Mouse (Mus musculus): Measurements from ENCODE around the gene Gm3285. TPM values are rescaled to one million over a fixed set of nuclear protein-coding genes. Genes with fewer than 3 reads are reported as not detected.
A peak's percentile ranks its signal among the peaks of the same experiment; 100 is the strongest.

Gene Gm3285
- total and polyA plus RNA-seq, 2 experiments from 2014 or later, result not detected

DNA sequence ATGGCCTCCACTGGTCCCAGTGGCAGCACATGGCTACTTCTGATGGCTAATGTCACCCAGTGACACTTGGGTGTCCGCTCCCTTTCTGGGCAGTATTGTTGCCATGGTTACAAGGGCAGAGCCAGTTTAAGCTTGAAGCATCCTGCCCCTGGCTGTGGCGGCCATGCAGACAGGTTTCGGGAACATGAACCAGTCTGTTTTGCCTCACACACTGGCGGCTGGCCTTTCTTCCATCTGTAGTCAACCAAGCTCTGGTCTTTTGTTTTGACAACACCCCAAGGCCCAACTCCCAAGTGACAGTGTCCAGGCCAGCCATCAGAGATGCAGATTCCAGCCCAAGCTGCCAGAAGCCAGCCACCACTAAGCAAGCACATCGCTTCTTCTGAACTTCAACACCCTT is 33.8 kb downstream of the Gm3285 start:
- no peaks in the 10 kb centered on the region for H3K36me3 ChIP-seq (ENCODE audit: insufficient read depth, low read length)
- ATAC-seq (peak; percentile 28; the same call in 1 of the 2 replicates), DNase-seq (ENCODE audit: low spot score) (peak; percentile 26)
- H3K4me1 ChIP-seq (ENCODE audit: insufficient read depth, low read length), result no peaks in the 10 kb centered on the region
- no peak overlapping the region for H3K4me3 ChIP-seq (ENCODE audit: low read length)
- no peak overlapping the region for H3K9ac ChIP-seq (replicated peaks; ENCODE audit: low read length)
- no peak overlapping the region for H3K4me2 ChIP-seq (ENCODE audit: low read depth, low read length)
- no peaks in the 10 kb centered on the region for H3K9me3 ChIP-seq (ENCODE audit: low read length)
- WGBS, result 52% methylated on average over 5 of the region's 5 CpGs
- H3K27ac ChIP-seq, result peak overlapping the region; percentile 26; the same call in 1 of the 2 replicates
- no peaks in the 10 kb centered on the region for H3K27me3 ChIP-seq (ENCODE audit: insufficient read depth, low read length)
- peak; percentile 25 for TF ChIP-seq CTCF (IDR thresholded peaks at IDR 0.05; ENCODE audit: low read depth)

DNA sequence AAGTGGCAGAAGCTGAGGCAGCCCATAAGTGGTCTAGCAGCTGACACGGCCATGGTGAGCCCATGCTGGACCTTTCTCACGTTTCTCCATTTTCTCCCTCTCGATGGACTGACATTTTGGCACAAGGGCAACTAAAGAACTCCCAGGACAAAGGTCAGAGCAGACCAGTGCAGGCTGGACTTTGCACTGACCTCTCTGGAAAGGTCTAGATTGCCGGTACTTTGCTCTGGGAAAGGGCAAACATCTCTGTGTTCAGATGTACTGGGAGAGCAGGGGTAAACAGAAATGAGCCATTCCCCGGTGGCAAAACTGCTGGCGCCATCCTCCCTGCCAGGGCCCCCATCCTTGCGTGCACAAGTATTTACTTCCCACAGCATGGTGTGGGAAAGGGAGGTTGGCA is 38.4 kb downstream of the Gm3285 start:
- WGBS, result 66% methylated on average over 7 of the region's 7 CpGs
- no peak for DNase-seq (ENCODE audit: low spot score)
- no peak for TF ChIP-seq CTCF (IDR thresholded peaks at IDR 0.05; ENCODE audit: low read depth)
- H3K36me3 ChIP-seq (ENCODE audit: insufficient read depth, low read length), result no peaks in the 10 kb centered on the region
- H3K27ac ChIP-seq, result no peak overlapping the region
- ATAC-seq, result no peak
- no peak overlapping the region for H3K4me3 ChIP-seq (ENCODE audit: low read length)
- no peaks in the 10 kb centered on the region for H3K9me3 ChIP-seq (ENCODE audit: low read length)
- H3K4me1 ChIP-seq (ENCODE audit: insufficient read depth, low read length), result peaks cover 7% of the 10 kb centered on the region
- no peak overlapping the region for H3K4me2 ChIP-seq (ENCODE audit: low read depth, low read length)
- H3K9ac ChIP-seq (replicated peaks; ENCODE audit: low read length), result no peak overlapping the region
- H3K27me3 ChIP-seq (ENCODE audit: insufficient read depth, low read length), result no peaks in the 10 kb centered on the region

DNA sequence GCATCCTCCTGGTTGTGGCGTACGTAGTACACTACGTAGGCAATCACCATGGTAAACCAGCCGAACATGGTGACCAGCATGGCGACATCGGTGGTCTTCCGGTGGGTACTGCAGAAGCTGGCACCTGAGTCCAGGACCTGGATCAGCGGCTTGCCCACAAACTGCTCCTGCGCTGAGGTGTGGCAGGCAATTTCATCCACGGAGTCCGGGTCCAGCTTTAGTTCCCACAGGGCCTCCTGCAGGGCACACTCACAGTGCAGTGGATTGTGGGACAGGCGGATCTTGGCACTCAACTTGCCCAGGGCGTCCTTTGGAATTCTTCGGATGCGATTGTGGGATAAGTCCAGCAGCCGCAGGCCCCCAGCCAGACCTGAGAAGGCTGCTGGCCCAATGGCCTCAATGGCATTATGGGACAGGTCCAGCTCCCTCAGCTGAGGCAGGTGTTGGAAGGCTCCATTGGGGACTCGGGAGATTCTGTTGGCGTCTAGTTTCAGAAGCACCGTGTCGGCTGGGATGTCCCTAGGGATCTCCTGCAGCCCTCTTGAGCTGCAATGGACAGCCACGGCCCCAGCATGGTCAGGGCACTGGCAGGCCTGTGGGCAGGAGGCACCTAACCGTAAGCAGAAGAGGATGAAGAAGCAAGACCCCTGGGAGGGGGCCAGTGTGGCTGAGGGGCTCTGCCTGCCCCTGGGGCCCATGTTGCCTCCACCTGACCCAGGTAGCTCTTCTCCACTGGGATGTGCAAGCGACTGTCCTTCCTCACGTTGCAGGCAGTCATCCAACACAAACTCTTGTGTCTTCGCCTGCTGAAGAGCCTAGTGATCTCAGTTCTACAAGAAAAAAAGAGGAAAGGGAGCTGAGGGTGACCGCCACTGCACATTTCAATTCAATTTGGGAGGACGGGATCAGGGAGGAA is 39.4 kb downstream of the Gm3285 start:
- no peak for DNase-seq (ENCODE audit: low spot score)
- Histone ChIP-seq H3K4me3 (ENCODE audit: low read length) (peak overlapping the region; percentile 65), H3K27me3 (ENCODE audit: insufficient read depth, low read length) (no peaks in the 10 kb centered on the region), H3K9me3 (ENCODE audit: low read length) (no peaks in the 10 kb centered on the region), H3K9ac (replicated peaks; ENCODE audit: low read length) (peak overlapping the region; percentile 75; the same call in 1 of the 2 replicates), H3K4me2 (ENCODE audit: low read depth, low read length) (peak overlapping the region; percentile 63), H3K36me3 (ENCODE audit: insufficient read depth, low read length) (no peaks in the 10 kb centered on the region), H3K27ac (peak overlapping the region; percentile 75), H3K4me1 (ENCODE audit: insufficient read depth, low read length) (peaks cover 7% of the 10 kb centered on the region)
- WGBS, result 79% methylated on average over 27 of the region's 27 CpGs
- no peak for TF ChIP-seq CTCF (IDR thresholded peaks at IDR 0.05; ENCODE audit: low read depth)
- no peak for ATAC-seq

DNA sequence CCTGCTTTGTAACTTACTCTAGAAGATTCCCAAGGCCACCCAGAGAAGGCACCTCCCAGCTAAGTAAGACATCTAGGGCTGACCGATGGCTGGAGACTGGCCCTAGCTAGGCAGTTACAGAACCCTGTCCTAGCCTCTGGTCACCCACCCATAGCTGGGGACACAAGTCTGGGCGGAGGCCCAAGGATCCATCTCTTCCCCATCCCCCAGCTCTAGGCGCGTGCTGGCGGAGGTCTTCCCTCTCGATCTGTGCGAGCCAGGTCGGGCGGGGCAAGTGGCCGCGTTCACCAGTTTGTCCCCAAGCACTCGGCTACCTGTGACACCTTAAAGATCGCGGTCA is 40.1 kb downstream of the Gm3285 start:
- under 1% methylated on average over 14 of the region's 14 CpGs for WGBS

DNA sequence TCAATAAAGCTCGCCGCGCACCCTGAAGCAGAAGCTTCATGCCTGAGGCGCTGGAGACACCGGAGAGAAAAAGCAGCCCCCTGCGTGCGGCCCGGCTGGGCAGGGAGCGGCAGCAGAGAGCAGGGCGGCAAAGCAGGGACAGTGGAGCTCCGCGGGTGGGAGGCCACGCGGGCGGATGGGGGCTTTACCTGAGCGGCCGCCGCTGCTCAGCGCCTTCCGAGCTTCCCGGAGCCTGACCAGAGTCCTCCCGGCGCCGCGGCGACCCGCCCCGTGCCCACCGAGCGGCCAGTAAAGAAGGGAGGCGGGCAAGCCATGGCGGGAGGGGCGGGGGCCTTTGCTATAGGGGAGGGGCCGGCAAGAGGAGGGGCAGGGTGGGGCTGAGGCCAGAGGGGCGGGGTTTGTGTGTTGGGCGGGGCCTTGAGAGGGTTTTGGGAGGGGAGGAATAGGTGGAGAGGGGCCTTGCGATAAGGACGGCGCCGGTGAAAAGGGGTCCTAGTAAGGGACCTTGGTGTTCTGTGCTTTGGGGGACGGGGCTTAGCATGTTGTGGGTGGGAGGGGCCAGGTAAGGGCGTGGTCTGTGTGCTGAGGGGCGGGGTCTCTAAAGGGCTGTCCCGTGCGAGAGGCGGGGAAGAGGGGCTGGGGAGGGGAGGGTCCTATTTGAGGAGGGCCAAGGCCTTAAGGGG is 40.6 kb downstream of the Gm3285 start, which contains the start of gene Lrrc3:
Gene Lrrc3 (minus strand): TSS at position 326 of the 683 bp plus-strand sequence.
- H3K4me2 ChIP-seq (ENCODE audit: low read depth, low read length), result peak within 1 kb of the TSS; percentile 63
- TF ChIP-seq CTCF (IDR thresholded peaks at IDR 0.05; ENCODE audit: low read depth), result peak; percentile 51
- peak; percentile 75 for DNase-seq (ENCODE audit: low spot score)
- H3K9ac ChIP-seq (replicated peaks; ENCODE audit: low read length), result peak within 1 kb of the TSS; percentile 75
- no peaks in the 10 kb centered on the region for H3K9me3 ChIP-seq (ENCODE audit: low read length)
- H3K36me3 ChIP-seq (ENCODE audit: insufficient read depth, low read length), result no peaks in the 10 kb centered on the region
- no peaks in the 10 kb centered on the region for H3K27me3 ChIP-seq (ENCODE audit: insufficient read depth, low read length)
- H3K4me3 ChIP-seq (ENCODE audit: low read length), result peak within 1 kb of the TSS; percentile 65
- H3K27ac ChIP-seq, result peak within 1 kb of the TSS; percentile 75
- WGBS, result under 1% methylated on average over 44 of the region's 46 CpGs
- peak; percentile 78 for ATAC-seq
- peaks cover 7% of the 10 kb centered on the region for H3K4me1 ChIP-seq (ENCODE audit: insufficient read depth, low read length)

More for the DNA sequence above, 40.1 kb downstream of the Gm3285 start:
- ATAC-seq, result peak; percentile 18
- no peak for TF ChIP-seq CTCF (IDR thresholded peaks at IDR 0.05; ENCODE audit: low read depth)
- H3K9me3 ChIP-seq (ENCODE audit: low read length), result no peaks in the 10 kb centered on the region
- H3K9ac ChIP-seq (replicated peaks; ENCODE audit: low read length), result peak overlapping the region; percentile 75
- H3K4me3 ChIP-seq (ENCODE audit: low read length), result peak overlapping the region; percentile 65
- peak overlapping the region; percentile 75 for H3K27ac ChIP-seq
- H3K4me2 ChIP-seq (ENCODE audit: low read depth, low read length), result peak overlapping the region; percentile 63
- DNase-seq (ENCODE audit: low spot score), result peak; percentile 63
- H3K27me3 ChIP-seq (ENCODE audit: insufficient read depth, low read length), result no peaks in the 10 kb centered on the region
- H3K4me1 ChIP-seq (ENCODE audit: insufficient read depth, low read length), result peaks cover 7% of the 10 kb centered on the region
- H3K36me3 ChIP-seq (ENCODE audit: insufficient read depth, low read length), result no peaks in the 10 kb centered on the region

DNA sequence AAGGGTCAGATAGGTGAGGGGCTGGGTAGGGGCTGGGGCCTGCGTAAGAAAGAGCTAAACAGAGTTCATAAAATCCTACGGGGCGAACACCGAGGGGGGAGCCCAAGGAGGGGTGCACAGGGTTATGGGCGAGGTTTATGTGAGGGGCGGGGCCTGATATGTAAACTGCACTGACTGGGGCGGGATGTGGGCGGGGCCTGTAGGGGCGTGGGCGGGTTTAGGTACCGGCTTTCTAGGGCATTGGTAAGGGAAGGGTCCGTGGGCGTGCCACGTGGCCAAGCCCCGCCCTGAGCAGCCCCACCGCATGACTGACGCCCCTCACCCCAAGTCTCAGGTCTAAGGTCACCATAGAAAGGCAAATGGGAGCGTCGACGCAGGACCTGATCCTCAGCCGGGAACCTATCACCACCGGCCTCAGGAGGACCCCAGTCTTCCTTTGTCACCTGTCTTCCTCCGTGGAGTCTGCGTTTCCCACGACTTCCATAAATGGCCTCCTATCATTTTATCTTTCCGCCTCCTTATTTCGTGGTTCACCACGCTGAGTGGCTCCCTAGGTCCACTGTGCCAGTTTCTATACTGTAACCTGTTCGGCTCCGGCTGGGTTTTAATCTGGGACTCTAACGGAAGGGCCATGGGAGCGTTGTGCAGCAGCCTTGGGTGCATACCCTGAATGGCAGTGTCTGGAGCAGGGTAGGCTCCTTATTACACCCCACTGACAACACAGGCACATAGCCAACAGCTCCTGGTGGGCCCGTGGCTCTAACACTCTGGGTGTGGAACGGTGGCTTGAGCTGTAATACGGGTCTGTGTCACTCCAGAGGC is 41.3 kb downstream of the Gm3285 start:
- peaks cover 7% of the 10 kb centered on the region for H3K4me1 ChIP-seq (ENCODE audit: insufficient read depth, low read length)
- peak overlapping the region; percentile 75 for H3K27ac ChIP-seq
- H3K27me3 ChIP-seq (ENCODE audit: insufficient read depth, low read length), result no peaks in the 10 kb centered on the region
- H3K36me3 ChIP-seq (ENCODE audit: insufficient read depth, low read length), result no peaks in the 10 kb centered on the region
- WGBS, result 4% methylated on average over 33 of the region's 35 CpGs
- H3K9me3 ChIP-seq (ENCODE audit: low read length), result no peaks in the 10 kb centered on the region
- no peak for TF ChIP-seq CTCF (IDR thresholded peaks at IDR 0.05; ENCODE audit: low read depth)
- peak overlapping the region; percentile 75 for H3K9ac ChIP-seq (replicated peaks; ENCODE audit: low read length)
- ATAC-seq (peak; percentile 89), DNase-seq (ENCODE audit: low spot score) (peak; percentile 91)
- peak overlapping the region; percentile 63 for H3K4me2 ChIP-seq (ENCODE audit: low read depth, low read length)
- peak overlapping the region; percentile 65 for H3K4me3 ChIP-seq (ENCODE audit: low read length)

Other genes with a start within 250 kb of the Gm3285 start
Only the 30 nearest of the 31 such genes appear.
- gene Tspear, start 175.4 kb upstream of the Gm3285 start, total RNA-seq (2014; rRNA removed), result 0.42 and 4.4 TPM in 2 replicates
- gene Tspear, start 175.4 kb upstream of the Gm3285 start, polyA plus RNA-seq (2015; fragmentation: Nextera tagmentation; extraction: Ambion mirVana), result 0.93 and 1.3 TPM in 2 replicates
- gene Gm19402, start 171.2 kb upstream of the Gm3285 start, total RNA-seq (2014; rRNA removed), result not detected in 2 replicates
- gene Gm19402, start 171.2 kb upstream of the Gm3285 start, polyA plus RNA-seq (2015; fragmentation: Nextera tagmentation; extraction: Ambion mirVana), result not detected in 2 replicates
- not detected in 2 replicates for gene Gm9508, start 164.7 kb upstream of the Gm3285 start, total RNA-seq (2014; rRNA removed)
- gene Gm9508, start 164.7 kb upstream of the Gm3285 start, polyA plus RNA-seq (2015; fragmentation: Nextera tagmentation; extraction: Ambion mirVana), result not detected in 2 replicates
- not detected in 2 replicates for gene Gm10272, start 155.3 kb upstream of the Gm3285 start, total RNA-seq (2014; rRNA removed)
- gene Gm10272, start 155.3 kb upstream of the Gm3285 start, polyA plus RNA-seq (2015; fragmentation: Nextera tagmentation; extraction: Ambion mirVana), result not detected in 2 replicates
- not detected in 2 replicates for gene Gm10024, start 150.5 kb upstream of the Gm3285 start, total RNA-seq (2014; rRNA removed)
- not detected in 2 replicates for gene Gm10024, start 150.5 kb upstream of the Gm3285 start, polyA plus RNA-seq (2015; fragmentation: Nextera tagmentation; extraction: Ambion mirVana)
- gene Gm10142, start 146.2 kb upstream of the Gm3285 start, total RNA-seq (2014; rRNA removed), result not detected in 2 replicates
- not detected in 2 replicates for gene Gm10142, start 146.2 kb upstream of the Gm3285 start, polyA plus RNA-seq (2015; fragmentation: Nextera tagmentation; extraction: Ambion mirVana)
- gene Krtap12-1, start 141.4 kb upstream of the Gm3285 start, total RNA-seq (2014; rRNA removed), result not detected in 2 replicates
- gene Krtap12-1, start 141.4 kb upstream of the Gm3285 start, polyA plus RNA-seq (2015; fragmentation: Nextera tagmentation; extraction: Ambion mirVana), result not detected in 2 replicates
- gene Gm10100, start 135.5 kb upstream of the Gm3285 start, total RNA-seq (2014; rRNA removed), result not detected in 2 replicates
- gene Gm10100, start 135.5 kb upstream of the Gm3285 start, polyA plus RNA-seq (2015; fragmentation: Nextera tagmentation; extraction: Ambion mirVana), result not detected in 2 replicates
- not detected in 2 replicates for gene Gm18596, start 119.3 kb upstream of the Gm3285 start, total RNA-seq (2014; rRNA removed)
- not detected in 2 replicates for gene Gm18596, start 119.3 kb upstream of the Gm3285 start, polyA plus RNA-seq (2015; fragmentation: Nextera tagmentation; extraction: Ambion mirVana)
- not detected in 2 replicates for gene Gm9736, start 110.6 kb upstream of the Gm3285 start, total RNA-seq (2014; rRNA removed)
- gene Gm9736, start 110.6 kb upstream of the Gm3285 start, polyA plus RNA-seq (2015; fragmentation: Nextera tagmentation; extraction: Ambion mirVana), result not detected in 2 replicates
- gene Gm3233, start 102.3 kb upstream of the Gm3285 start, total RNA-seq (2014; rRNA removed), result not detected in 2 replicates
- gene Gm3233, start 102.3 kb upstream of the Gm3285 start, polyA plus RNA-seq (2015; fragmentation: Nextera tagmentation; extraction: Ambion mirVana), result not detected in 2 replicates
- gene Gm3238, start 90.7 kb upstream of the Gm3285 start, total RNA-seq (2014; rRNA removed), result not detected in 2 replicates
- gene Gm3238, start 90.7 kb upstream of the Gm3285 start, polyA plus RNA-seq (2015; fragmentation: Nextera tagmentation; extraction: Ambion mirVana), result not detected in 2 replicates
- gene Gm7138, start 85.0 kb upstream of the Gm3285 start, total RNA-seq (2014; rRNA removed), result not detected in 2 replicates
- not detected in 2 replicates for gene Gm7138, start 85.0 kb upstream of the Gm3285 start, polyA plus RNA-seq (2015; fragmentation: Nextera tagmentation; extraction: Ambion mirVana)
- gene Gm3250, start 79.4 kb upstream of the Gm3285 start, total RNA-seq (2014; rRNA removed), result not detected in 2 replicates
- gene Gm3250, start 79.4 kb upstream of the Gm3285 start, polyA plus RNA-seq (2015; fragmentation: Nextera tagmentation; extraction: Ambion mirVana), result not detected in 2 replicates
- gene Gm7137, start 73.8 kb upstream of the Gm3285 start, total RNA-seq (2014; rRNA removed), result not detected in 2 replicates
- not detected in 2 replicates for gene Gm7137, start 73.8 kb upstream of the Gm3285 start, polyA plus RNA-seq (2015; fragmentation: Nextera tagmentation; extraction: Ambion mirVana)
- not detected in 2 replicates for gene Gm9639, start 66.9 kb upstream of the Gm3285 start, total RNA-seq (2014; rRNA removed)
- gene Gm9639, start 66.9 kb upstream of the Gm3285 start, polyA plus RNA-seq (2015; fragmentation: Nextera tagmentation; extraction: Ambion mirVana), result not detected in 2 replicates
- gene Gm19668, start 62.8 kb upstream of the Gm3285 start, total RNA-seq (2014; rRNA removed), result not detected in 2 replicates
- gene Gm19668, start 62.8 kb upstream of the Gm3285 start, polyA plus RNA-seq (2015; fragmentation: Nextera tagmentation; extraction: Ambion mirVana), result not detected in 2 replicates
- gene Gm9507, start 50.1 kb upstream of the Gm3285 start, total RNA-seq (2014; rRNA removed), result not detected in 2 replicates
- not detected in 2 replicates for gene Gm9507, start 50.1 kb upstream of the Gm3285 start, polyA plus RNA-seq (2015; fragmentation: Nextera tagmentation; extraction: Ambion mirVana)
- gene Gm2696, start 47.3 kb upstream of the Gm3285 start, total RNA-seq (2014; rRNA removed), result not detected in 2 replicates
- gene Gm2696, start 47.3 kb upstream of the Gm3285 start, polyA plus RNA-seq (2015; fragmentation: Nextera tagmentation; extraction: Ambion mirVana), result not detected in 2 replicates
- gene Krtap10-4, start 34.9 kb upstream of the Gm3285 start, total RNA-seq (2014; rRNA removed), result not detected in 2 replicates
- not detected in 2 replicates for gene Krtap10-4, start 34.9 kb upstream of the Gm3285 start, polyA plus RNA-seq (2015; fragmentation: Nextera tagmentation; extraction: Ambion mirVana)
- not detected in 2 replicates for gene Krtap10-10, start 26.0 kb upstream of the Gm3285 start, total RNA-seq (2014; rRNA removed)
- not detected in 2 replicates for gene Krtap10-10, start 26.0 kb upstream of the Gm3285 start, polyA plus RNA-seq (2015; fragmentation: Nextera tagmentation; extraction: Ambion mirVana)
- gene Gm36176, start 15.2 kb upstream of the Gm3285 start, total RNA-seq (2014; rRNA removed), result not detected in 2 replicates
- gene Gm36176, start 15.2 kb upstream of the Gm3285 start, polyA plus RNA-seq (2015; fragmentation: Nextera tagmentation; extraction: Ambion mirVana), result not detected in 2 replicates
- gene Gm10318, start 9.1 kb upstream of the Gm3285 start, total RNA-seq (2014; rRNA removed), result not detected in 2 replicates
- gene Gm10318, start 9.1 kb upstream of the Gm3285 start, polyA plus RNA-seq (2015; fragmentation: Nextera tagmentation; extraction: Ambion mirVana), result not detected in 2 replicates
- gene Lrrc3, start 40.6 kb downstream of the Gm3285 start, total RNA-seq (2014; rRNA removed), result 27.8 and 31.4 TPM in 2 replicates
- gene Lrrc3, start 40.6 kb downstream of the Gm3285 start, polyA plus RNA-seq (2015; fragmentation: Nextera tagmentation; extraction: Ambion mirVana), result 22.1 and 24.3 TPM in 2 replicates
- gene Trpm2, start 108.6 kb downstream of the Gm3285 start, total RNA-seq (2014; rRNA removed), result 6.5 and 9.1 TPM in 2 replicates
- gene Trpm2, start 108.6 kb downstream of the Gm3285 start, polyA plus RNA-seq (2015; fragmentation: Nextera tagmentation; extraction: Ambion mirVana), result 4.6 and 6.8 TPM in 2 replicates
- gene 1810043G02Rik, start 116.5 kb downstream of the Gm3285 start, total RNA-seq (2014; rRNA removed), result 72.0 and 75.7 TPM in 2 replicates
- 58.5 and 60.4 TPM in 2 replicates for gene 1810043G02Rik, start 116.5 kb downstream of the Gm3285 start, polyA plus RNA-seq (2015; fragmentation: Nextera tagmentation; extraction: Ambion mirVana)
- 183 and 208 TPM in 2 replicates for gene Pfkl, start 148.1 kb downstream of the Gm3285 start, total RNA-seq (2014; rRNA removed)
- gene Pfkl, start 148.1 kb downstream of the Gm3285 start, polyA plus RNA-seq (2015; fragmentation: Nextera tagmentation; extraction: Ambion mirVana), result 96.5 and 101 TPM in 2 replicates
- gene Dnmt3l, start 180.0 kb downstream of the Gm3285 start, total RNA-seq (2014; rRNA removed), result 0.63 TPM in 1 of 2 replicates, not detected in the other
- gene Dnmt3l, start 180.0 kb downstream of the Gm3285 start, polyA plus RNA-seq (2015; fragmentation: Nextera tagmentation; extraction: Ambion mirVana), result 0.13 and 0.44 TPM in 2 replicates
- 0.14 and 0.99 TPM in 2 replicates for gene Aire, start 181.6 kb downstream of the Gm3285 start, total RNA-seq (2014; rRNA removed)
- gene Aire, start 181.6 kb downstream of the Gm3285 start, polyA plus RNA-seq (2015; fragmentation: Nextera tagmentation; extraction: Ambion mirVana), result 0.05 and 0.30 TPM in 2 replicates
- gene Icosl, start 207.3 kb downstream of the Gm3285 start, total RNA-seq (2014; rRNA removed), result 5.1 and 5.3 TPM in 2 replicates
- gene Icosl, start 207.3 kb downstream of the Gm3285 start, polyA plus RNA-seq (2015; fragmentation: Nextera tagmentation; extraction: Ambion mirVana), result 1.7 and 1.8 TPM in 2 replicates

All from hindbrain, postnatal 0 days (tissue).